Mouse (Mus musculus): ENCODE results near the gene Primpol. TPM values are rescaled to one million over a fixed set of nuclear protein-coding genes. Genes with fewer than 3 reads are reported as not detected.

Gene Primpol
- total RNA-seq, 4 experiments from 2014 or later: 3.9 to 7.1 (median 5.6) TPM

Other genes starting within 250 kb of the Primpol start
- gene Acsl1, start 146.2 kb downstream of the Primpol start, total RNA-seq (2022): 10 to 100 TPM; 40.6 to 49.2 (median 47.4) TPM
- gene Cenpu, start 65.2 kb downstream of the Primpol start, total RNA-seq (2022): 1 to 10 TPM; 1.3 to 4.5 (median 1.9) TPM
- 10 to 100 TPM in 3 of 4 experiments, 1 to 10 TPM in 1; 9.7 to 14.5 (median 10.9) TPM for gene Casp3, start 79 bp upstream of the Primpol start, total RNA-seq (2022)
- gene Irf2, start 122.5 kb upstream of the Primpol start, total RNA-seq (2022): 10 to 100 TPM; 50.8 to 60.3 (median 54.0) TPM